Mouse (Mus musculus): ENCODE results near the gene Man2b1.
A peak's percentile ranks its signal among the peaks of the same experiment; 100 is the strongest.

Gene Man2b1

GRCm38 (mm10) chr8:85083108-85083813 is at the start of gene Man2b1:
Man2b1 (plus strand) TSS chr8:85083270.
- DNase-seq (ENCODE audit: low read depth, low spot score): peak; percentile 96

- DNase-seq (ENCODE audit: low read depth, low spot score): peak; percentile 38
Measured at GRCm38 (mm10) chr8:85033867-85034266, 49.2 kb upstream of the Man2b1 start.

DNA sequence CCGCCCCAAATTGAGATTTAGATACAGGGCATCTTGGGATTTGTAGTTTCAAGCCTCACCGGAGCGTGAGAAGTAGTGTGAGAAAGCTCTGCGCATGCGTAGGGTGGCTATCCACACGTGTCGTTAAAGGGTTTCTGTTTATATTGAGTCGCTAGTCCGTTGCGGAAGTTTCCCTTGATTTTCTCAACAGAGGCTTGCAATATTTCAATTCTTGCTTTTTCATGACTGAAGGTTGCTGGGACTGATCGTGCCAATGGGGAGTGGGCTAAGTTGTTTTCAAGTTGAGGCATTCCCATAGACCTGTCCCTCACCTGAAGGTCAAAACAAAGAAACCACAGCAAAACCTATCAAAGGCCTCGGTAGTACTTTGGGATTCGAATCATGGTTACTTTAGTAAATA is 48.3 kb upstream of the Man2b1 start:
- DNase-seq (ENCODE audit: low read depth, low spot score): peak; percentile 93

- DNase-seq (ENCODE audit: low read depth, low spot score): no peak
Measured at GRCm38 (mm10) chr8:85035165-85035727, 47.8 kb upstream of the Man2b1 start.

- peak; percentile 34 for DNase-seq (ENCODE audit: low read depth, low spot score)
Measured at GRCm38 (mm10) chr8:85035728-85036310, 47.3 kb upstream of the Man2b1 start.

- DNase-seq (ENCODE audit: low read depth, low spot score): no peak
Measured at GRCm38 (mm10) chr8:85036381-85036717, 46.7 kb upstream of the Man2b1 start.

DNA sequence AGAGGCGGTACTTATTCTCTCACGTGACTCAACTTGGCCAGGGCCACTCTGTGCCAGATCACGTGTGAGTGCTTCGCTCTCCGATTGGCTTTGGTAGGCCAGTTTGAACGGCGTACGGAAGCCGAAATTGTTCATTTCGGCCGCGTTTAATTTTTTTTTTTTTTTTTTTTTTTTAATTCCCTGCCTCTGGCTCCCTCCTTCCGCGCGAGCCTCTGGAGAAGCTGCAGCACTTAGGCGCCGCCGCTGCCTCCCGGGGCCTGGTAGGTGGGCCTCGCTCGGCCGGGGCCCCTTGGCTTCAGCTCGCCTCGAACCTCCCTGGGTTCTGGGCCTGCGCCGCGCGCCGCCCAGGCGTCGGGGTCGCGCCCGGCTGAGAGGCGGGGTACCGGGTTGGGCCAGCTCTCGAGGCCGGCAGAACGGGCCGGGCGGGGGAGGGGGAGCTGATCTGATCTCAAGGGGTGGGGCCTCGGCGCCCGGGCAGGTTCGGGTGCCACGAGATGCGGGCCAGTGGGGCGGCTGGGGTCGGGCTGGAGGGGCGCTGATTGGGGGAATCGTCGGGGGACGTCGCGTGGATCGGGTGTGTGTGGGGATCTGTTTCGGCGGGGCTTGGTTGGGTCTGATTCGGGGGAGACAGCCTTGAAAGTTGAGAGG is 46.2 kb upstream of the Man2b1 start, which contains the start of gene Tnpo2:
TSS of gene Tnpo2 (plus strand) at position 198 of the 648 bp plus-strand sequence.
- DNase-seq (ENCODE audit: low read depth, low spot score): peak; percentile 98

- DNase-seq (ENCODE audit: low read depth, low spot score): peak; percentile 86
Measured at GRCm38 (mm10) chr8:85037366-85037680, 45.7 kb upstream of the Man2b1 start.

DNA sequence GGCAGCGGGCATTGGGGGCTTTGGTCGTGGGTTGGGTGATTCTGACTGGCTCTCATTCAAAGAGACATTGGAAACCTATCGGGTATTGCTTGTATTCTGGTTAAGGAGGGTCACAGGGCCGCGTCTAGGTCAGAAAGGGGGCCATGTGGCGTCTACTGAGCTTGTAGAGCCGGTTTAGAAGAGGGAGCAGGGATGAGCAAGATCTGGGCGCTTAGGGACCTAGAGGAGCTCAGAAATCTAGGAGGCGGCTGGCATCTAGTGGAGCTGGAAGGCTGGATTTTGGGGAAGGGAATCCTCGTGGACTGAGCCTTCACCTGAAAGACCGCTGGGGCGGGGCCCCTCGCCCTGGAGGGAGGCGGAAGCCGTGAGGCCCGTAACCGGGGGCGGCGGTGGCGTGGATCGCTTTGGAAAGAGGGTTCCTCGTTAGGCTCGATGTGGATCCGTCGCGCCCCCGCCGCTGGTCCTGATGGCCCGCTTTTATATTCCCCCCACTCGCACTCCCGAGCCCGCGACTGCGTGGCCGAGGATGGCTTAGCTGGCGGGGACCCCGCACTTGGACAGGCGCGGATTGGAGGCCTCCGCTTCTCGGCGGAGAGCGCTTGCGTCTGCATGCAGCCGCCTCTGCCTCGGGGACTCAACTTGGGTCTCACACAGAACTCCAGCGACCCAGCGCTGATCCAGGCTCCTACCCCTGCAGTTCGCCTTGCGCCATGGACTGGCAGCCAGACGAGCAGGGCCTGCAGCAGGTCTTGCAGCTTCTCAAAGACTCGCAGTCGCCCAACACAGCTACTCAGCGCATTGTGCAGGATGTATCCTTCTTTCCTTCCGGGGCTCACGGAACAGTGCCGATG is 45.2 kb upstream of the Man2b1 start:
- peak; percentile 58 for DNase-seq (ENCODE audit: low read depth, low spot score)

DNA sequence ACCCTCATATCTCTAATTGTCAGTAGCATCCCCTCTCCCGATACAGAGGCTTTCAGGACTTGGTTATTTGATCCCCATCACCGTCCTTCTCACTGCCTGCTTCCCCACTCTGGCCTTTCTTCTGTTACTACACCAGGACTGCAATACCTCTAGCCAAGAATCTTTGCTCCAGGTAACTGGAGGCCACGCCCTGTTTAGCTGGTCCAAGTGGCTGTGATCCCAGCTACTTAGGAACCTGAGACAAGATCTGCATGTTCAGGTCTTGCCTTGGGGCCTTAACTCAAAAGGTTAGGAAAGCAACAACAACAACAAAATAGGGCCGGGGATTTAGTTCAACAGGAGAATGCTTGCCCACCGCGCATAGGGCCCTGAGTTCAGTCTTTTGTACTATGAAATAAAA is 39.5 kb upstream of the Man2b1 start:
- DNase-seq (ENCODE audit: low read depth, low spot score): no peak

DNA sequence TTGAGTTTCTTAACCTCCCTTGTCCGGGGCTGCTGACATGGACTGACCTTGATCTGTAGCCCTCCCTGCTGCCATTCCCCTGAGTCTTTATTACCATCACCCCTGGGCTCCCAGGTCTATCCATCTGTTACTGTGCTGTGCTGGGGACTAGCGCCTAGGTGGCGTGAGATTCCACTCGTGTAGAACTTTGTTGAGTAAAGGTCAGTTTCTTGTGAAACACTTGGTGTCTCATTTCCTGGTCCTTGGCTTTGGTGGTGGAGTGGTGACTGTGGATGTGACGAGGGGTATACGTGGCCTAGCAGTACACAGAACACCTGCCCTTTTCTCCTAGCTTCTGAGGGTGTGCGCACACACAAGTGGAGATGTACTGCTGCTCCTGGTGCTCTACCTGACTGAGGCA is 25.7 kb upstream of the Man2b1 start:
- no peak for DNase-seq (ENCODE audit: low read depth, low spot score)

DNA sequence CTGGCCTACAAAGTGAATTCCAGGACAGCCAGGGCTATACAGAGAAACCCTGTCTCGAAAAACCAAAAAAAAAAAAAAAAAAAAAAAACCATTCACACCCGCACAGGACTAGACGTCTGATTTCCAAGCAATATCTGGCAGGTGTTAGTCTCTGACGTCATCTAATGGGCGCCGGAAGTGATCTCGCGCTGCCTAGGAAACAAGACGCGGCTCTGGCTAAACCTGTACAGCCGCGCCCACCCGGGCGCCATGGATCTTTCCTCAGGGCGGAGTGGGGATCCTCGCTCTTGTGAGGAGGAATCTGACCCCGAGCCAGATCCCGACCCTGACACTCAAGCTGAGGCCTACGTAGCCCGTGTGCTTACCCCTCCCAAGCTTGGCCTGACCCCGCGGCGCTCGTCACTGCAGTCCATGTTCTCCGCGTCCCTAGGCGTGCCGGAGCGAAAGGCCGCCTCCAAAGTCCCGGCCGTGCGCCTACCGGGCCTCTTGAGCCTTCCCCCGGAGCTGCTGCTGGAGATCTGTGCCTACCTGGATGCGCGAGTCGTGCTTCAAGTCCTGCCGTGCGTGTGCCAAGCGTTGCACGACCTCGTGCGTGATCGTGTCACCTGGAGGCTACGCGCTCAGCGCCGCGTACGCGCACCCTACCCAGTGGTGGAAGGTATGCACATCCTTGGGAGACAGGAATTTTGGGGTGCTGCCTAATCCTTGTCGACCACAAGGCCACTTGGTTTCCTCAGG is 23.0 kb upstream of the Man2b1 start, which contains the start of gene Fbxw9:
TSS of gene Fbxw9 (plus strand) at position 177 of the 738 bp plus-strand sequence.
- DNase-seq (ENCODE audit: low read depth, low spot score): peak; percentile 96

DNA sequence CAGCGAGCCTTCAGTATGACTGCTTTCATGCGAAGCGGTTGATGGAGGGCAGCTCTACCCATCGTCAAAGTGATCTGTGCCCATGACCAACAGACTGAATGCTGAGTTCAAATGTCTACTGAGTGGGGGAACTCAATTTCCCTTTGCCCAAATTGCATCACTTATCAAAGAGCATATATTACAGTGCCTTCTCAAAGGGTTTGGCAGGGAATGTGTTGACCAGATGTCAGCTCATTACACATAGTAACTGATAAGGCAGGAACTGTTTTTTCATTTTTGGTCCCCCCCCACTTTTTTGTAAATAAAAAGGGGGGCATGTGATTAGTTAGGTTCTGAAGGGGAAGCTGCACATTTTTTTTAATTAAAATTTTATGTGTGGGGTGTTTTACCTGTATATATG is 20.5 kb upstream of the Man2b1 start:
- DNase-seq (ENCODE audit: low read depth, low spot score): no peak

- no peak for DNase-seq (ENCODE audit: low read depth, low spot score)
Measured at GRCm38 (mm10) chr8:85065213-85065612, 17.9 kb upstream of the Man2b1 start.

DNA sequence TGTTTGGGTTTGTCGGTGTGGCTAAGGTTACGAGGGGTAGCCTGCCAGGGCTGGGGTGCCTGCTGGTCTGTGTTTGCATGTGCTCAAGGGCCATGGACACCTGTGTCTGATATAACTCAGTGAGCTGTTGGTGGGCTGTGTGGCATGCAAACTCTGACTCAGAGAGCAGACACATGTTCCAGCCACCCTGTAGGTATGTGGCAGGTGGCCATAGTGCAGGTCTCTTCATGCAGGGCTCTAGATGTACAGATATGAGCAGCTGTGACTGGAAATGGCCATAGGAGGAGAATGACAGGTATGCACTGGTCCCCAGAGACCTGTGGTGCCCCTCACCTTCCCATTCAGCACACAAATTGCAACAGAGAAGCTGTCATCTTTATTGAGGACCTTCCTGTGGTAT is 15.9 kb upstream of the Man2b1 start:
- DNase-seq (ENCODE audit: low read depth, low spot score): no peak

DNA sequence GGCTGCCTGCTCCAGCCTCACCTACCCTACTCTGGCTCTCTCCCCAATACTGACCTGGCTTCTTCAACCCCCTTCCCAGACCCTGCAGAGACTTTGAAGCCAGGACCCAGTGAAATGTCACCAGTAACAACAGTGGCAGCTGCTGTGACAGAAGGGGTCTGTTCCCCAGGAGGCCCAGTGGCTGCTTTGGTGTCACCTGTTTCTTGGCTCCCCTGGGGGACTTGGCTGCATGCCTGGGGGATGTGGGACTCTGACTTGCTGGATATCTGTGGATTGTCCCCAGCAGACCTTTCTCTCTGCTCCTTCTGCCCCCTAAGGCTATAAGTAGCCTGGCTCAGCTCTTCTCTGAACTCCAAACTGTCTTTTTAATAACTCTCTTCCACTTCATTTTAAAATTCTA is 15.1 kb upstream of the Man2b1 start, which contains the start of gene Gm5741:
TSS of gene Gm5741 (minus strand) at position 1 of the 400 bp plus-strand sequence.
- no peak for DNase-seq (ENCODE audit: low read depth, low spot score)

DNA sequence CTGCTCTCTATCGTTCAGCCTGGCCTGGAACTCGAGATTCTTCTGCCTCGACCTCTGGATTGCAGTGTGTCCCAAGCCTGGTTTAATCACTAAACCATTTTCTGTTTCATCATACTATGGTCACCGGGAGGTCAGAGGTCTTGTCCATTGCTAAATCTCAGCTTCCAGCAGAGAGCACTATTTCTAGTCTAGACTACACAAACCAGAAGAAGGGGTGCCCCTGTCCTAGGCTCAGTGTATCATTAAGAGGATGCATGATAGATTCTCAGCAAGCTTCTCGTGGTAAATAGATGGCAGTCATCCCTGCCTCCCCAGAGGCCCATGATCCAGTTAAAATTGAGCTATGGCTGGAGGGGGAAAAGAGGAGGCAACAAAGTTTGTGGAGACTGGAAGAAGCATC is 12.0 kb upstream of the Man2b1 start:
- DNase-seq (ENCODE audit: low read depth, low spot score): no peak

- DNase-seq (ENCODE audit: low read depth, low spot score): peak; percentile 96
Measured at GRCm38 (mm10) chr8:85071514-85072281, 11.4 kb upstream of the Man2b1 start, which contains the start of gene Dhps. Dhps (plus strand) TSS chr8:85071757.

- DNase-seq (ENCODE audit: low read depth, low spot score): no peak
Measured at GRCm38 (mm10) chr8:85072364-85072929, 10.6 kb upstream of the Man2b1 start.

Measured in ZHBTc4 (cell line).